Mouse (Mus musculus): Measurements from ENCODE around the gene Bcan. TPM values are rescaled to one million over a fixed set of nuclear protein-coding genes. Genes with fewer than 3 reads are reported as not detected.
A peak's percentile ranks its signal among the peaks of the same experiment; 100 is the strongest.

Gene Bcan
- polyA plus RNA-seq, 1 experiment, result 1.1 TPM

DNA sequence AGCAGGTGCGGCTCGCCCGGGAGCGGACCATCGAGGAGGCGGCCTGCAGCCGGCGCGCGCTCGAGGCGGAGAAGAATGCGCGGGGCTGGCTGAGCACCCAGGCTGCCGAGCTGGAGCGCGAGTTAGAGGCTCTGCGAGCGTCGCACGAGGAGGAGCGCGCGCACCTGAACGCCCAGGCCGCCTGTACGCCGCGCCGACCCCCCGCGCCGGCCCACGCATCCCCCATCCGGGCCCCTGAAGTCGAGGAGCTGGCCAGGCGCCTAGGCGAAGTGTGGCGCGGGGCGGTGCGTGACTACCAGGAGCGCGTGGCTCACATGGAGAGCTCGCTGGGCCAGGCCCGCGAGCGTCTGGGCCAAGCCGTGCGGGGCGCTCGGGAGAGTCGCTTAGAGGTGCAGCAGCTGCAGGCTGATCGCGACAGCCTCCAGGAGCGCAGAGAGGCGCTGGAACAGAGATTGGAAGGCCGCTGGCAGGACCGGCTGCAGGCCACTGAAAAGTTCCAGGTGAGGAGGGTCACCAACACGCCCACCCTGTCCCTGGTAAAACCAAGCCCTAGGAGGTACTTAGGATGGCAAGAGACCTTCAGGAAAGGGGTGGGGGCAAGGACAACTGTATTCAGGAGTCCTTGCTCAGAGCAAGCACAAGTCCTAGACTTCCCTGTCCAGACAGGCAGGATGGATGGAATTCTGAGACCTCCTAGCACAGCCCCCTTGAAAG is 28.4 kb downstream of the Bcan start:
- Histone ChIP-seq H3K4me1 (ENCODE audit: control insufficient read depth, insufficient read depth, low read length) (peaks cover 1% of the 10 kb centered on the region), H3K9me3 (replicated peaks; ENCODE audit: control insufficient read depth, insufficient read depth, low read length, poor library complexity, severe bottlenecking) (no peaks in the 10 kb centered on the region), H3K27ac (ENCODE audit: insufficient read depth, low read length) (no peak overlapping the region), H3K4me3 (ENCODE audit: low read depth, low read length) (peak overlapping the region; percentile 70), H3K36me3 (ENCODE audit: control insufficient read depth, insufficient read depth, low read length, poor library complexity, severe bottlenecking) (no peaks in the 10 kb centered on the region), H3K27me3 (ENCODE audit: control insufficient read depth, insufficient read depth, low read length, poor library complexity, severe bottlenecking) (peaks cover 10% of the 10 kb centered on the region), H3K9ac (ENCODE audit: low read depth, poor library complexity, severe bottlenecking) (peak overlapping the region; percentile 51)
- TF ChIP-seq CTCF (IDR thresholded peaks at IDR 0.05; ENCODE audit: low read depth, low read length) (no peak), POLR2A (IDR thresholded peaks at IDR 0.05; ENCODE audit: insufficient read depth, low read length) (no peak), EP300 (IDR thresholded peaks at IDR 0.05; ENCODE audit: insufficient read depth, low read depth, low read length) (no peak)

DNA sequence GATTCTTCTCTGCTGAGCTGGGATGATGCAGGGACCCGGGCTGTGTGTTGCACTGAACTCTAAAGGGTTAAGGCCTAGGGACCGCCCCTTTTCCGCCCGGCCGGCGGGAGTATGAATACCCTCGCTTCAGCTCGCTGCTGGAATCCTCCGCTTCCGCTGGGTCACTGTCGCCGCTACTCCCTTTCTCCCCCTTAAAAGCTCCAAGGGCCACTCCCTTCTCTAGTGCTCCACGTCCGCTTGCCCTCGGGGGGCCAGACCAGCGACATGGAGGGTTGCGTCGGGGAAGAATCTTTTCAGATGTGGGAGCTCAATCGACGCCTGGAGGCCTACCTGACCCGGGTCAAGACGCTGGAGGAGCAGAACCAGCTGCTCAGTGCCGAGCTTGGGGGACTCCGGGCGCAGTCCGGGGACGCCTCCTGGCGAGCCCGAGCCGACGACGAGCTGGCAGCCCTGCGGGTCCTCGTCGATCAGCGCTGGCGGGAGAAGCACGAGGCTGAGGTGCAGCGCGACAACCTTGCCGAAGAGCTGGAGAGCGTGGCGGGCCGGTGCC is 29.0 kb downstream of the Bcan start, which contains the start of gene Nes:
Nes (plus strand) TSS at position 140 of the 550 bp plus-strand sequence.
- H3K9ac ChIP-seq (ENCODE audit: low read depth, poor library complexity, severe bottlenecking), result peak within 1 kb of the TSS; percentile 51
- H3K9me3 ChIP-seq (replicated peaks; ENCODE audit: control insufficient read depth, insufficient read depth, low read length, poor library complexity, severe bottlenecking), result no peaks in the 10 kb centered on the region
- H3K36me3 ChIP-seq (ENCODE audit: control insufficient read depth, insufficient read depth, low read length, poor library complexity, severe bottlenecking), result no peaks in the 10 kb centered on the region
- no peak within 1 kb of the TSS for H3K27ac ChIP-seq (ENCODE audit: insufficient read depth, low read length)
- TF ChIP-seq EP300 (IDR thresholded peaks at IDR 0.05; ENCODE audit: insufficient read depth, low read depth, low read length), result peak; percentile 50
- TF ChIP-seq POLR2A (IDR thresholded peaks at IDR 0.05; ENCODE audit: insufficient read depth, low read length), result peak; percentile 9
- no peak for TF ChIP-seq CTCF (IDR thresholded peaks at IDR 0.05; ENCODE audit: low read depth, low read length)
- peak within 1 kb of the TSS; percentile 84 for H3K4me3 ChIP-seq (ENCODE audit: low read depth, low read length)
- H3K4me1 ChIP-seq (ENCODE audit: control insufficient read depth, insufficient read depth, low read length), result peaks cover 1% of the 10 kb centered on the region
- peaks cover 10% of the 10 kb centered on the region for H3K27me3 ChIP-seq (ENCODE audit: control insufficient read depth, insufficient read depth, low read length, poor library complexity, severe bottlenecking)

DNA sequence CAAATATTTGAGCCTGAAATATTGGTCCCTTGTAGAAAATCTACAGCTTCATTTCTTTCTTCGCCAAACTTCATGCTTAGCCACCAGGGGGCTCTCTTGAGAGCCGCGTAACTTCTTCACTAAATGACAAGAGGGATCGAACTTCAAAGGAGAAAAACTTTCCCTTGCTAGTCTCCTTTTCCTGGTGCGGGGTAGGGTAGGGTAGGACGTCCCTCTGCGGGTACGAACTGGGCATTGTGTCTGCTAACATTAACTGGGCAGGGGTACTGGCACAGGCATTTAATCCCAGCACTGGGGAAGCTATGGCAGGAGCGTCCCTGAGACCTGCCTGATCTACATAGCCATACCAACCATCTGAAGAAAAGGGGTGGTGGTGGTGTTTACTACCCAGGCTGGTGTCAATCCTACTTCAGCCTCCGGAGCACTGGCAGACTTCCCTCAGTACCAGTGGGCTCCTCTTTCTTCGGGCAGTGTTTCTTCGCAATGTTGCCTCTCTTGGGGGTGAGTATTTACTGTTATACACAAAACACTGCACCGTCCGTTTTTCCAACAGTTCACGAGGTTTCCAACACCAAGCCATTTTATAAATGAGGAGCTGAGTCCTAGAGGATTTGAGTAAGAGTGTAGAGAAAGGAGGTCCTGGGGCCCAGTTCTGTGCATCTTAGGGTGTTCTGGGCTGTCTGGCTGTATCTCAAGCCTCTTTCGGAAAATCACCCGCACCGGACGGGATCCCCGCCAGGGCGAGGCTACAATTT is 29.7 kb downstream of the Bcan start:
- Histone ChIP-seq H3K27ac (ENCODE audit: insufficient read depth, low read length) (no peak overlapping the region), H3K9ac (ENCODE audit: low read depth, poor library complexity, severe bottlenecking) (peak overlapping the region; percentile 51; the same call in 1 of the 2 replicates), H3K4me1 (ENCODE audit: control insufficient read depth, insufficient read depth, low read length) (peaks cover 1% of the 10 kb centered on the region), H3K27me3 (ENCODE audit: control insufficient read depth, insufficient read depth, low read length, poor library complexity, severe bottlenecking) (peaks cover 10% of the 10 kb centered on the region), H3K4me3 (ENCODE audit: low read depth, low read length) (peak overlapping the region; percentile 84), H3K9me3 (replicated peaks; ENCODE audit: control insufficient read depth, insufficient read depth, low read length, poor library complexity, severe bottlenecking) (no peaks in the 10 kb centered on the region), H3K36me3 (ENCODE audit: control insufficient read depth, insufficient read depth, low read length, poor library complexity, severe bottlenecking) (no peaks in the 10 kb centered on the region)
- TF ChIP-seq POLR2A (IDR thresholded peaks at IDR 0.05; ENCODE audit: insufficient read depth, low read length), result no peak
- no peak for TF ChIP-seq EP300 (IDR thresholded peaks at IDR 0.05; ENCODE audit: insufficient read depth, low read depth, low read length)
- no peak for TF ChIP-seq CTCF (IDR thresholded peaks at IDR 0.05; ENCODE audit: low read depth, low read length)

DNA sequence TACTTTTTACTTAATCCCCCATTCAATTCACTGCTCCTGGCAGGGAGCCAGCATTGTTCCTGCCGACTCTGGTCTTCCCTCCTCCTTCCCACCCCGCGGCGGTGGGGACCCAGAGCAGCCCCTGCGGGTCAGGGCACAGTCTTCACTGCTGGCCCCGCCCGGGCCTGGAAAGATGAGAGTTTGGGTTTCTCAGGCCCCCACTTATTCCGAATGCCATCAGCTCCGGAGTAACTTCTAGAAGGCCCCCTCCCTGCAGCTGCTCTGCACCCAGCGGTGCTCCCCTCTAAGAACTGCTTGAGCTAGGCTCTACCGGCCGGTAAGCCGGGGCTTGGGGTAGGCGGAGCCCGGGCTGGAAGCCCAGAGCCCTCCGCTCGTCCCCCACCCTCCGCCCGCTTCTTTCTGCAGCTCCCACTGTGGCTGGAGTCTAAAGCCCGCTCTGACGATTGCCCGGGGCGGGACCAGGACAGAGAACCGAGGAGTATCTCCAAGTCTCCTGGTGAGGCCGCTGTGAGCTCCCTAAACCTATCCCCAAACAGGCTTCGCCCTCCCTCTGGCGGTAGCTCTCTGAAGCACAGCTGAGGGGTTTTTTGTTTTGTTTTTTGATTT is 39.3 kb downstream of the Bcan start:
- Histone ChIP-seq H3K4me1 (ENCODE audit: control insufficient read depth, insufficient read depth, low read length) (no peaks in the 10 kb centered on the region), H3K27me3 (ENCODE audit: control insufficient read depth, insufficient read depth, low read length, poor library complexity, severe bottlenecking) (0 out of 2 replicates have a peak, but pooled peaks cover 2% of the 10 kb centered on the region), H3K4me3 (ENCODE audit: low read depth, low read length) (peak overlapping the region; percentile 41), H3K9ac (ENCODE audit: low read depth, poor library complexity, severe bottlenecking) (peak overlapping the region; percentile 27; the same call in 1 of the 2 replicates), H3K9me3 (replicated peaks; ENCODE audit: control insufficient read depth, insufficient read depth, low read length, poor library complexity, severe bottlenecking) (no peaks in the 10 kb centered on the region), H3K27ac (ENCODE audit: insufficient read depth, low read length) (no peak overlapping the region), H3K36me3 (ENCODE audit: control insufficient read depth, insufficient read depth, low read length, poor library complexity, severe bottlenecking) (no peaks in the 10 kb centered on the region)
- TF ChIP-seq EP300 (IDR thresholded peaks at IDR 0.05; ENCODE audit: insufficient read depth, low read depth, low read length) (peak; percentile 26; the same call in 1 of the 2 replicates), POLR2A (IDR thresholded peaks at IDR 0.05; ENCODE audit: insufficient read depth, low read length) (no peak), CTCF (IDR thresholded peaks at IDR 0.05; ENCODE audit: low read depth, low read length) (peak; percentile 95)

DNA sequence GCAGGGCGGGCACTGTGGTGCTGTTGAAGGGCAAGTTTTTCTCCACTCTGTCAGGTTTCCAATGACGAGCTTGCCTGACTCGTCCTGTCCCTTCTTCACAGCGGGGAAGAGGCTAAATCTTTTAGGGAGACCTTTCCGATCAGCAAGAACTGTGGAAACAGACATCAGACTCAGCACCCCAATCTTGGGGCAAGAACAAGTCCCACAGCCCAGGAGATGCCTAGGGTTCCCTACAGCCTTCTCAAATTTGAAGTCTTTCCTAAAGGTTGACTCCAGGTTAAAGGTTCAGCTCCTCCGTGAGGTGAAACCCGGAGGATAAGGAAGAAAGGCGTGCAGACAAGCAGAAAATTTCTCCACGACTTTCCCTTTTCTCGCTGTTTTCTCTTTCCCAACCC is 39.8 kb downstream of the Bcan start:
- Histone ChIP-seq H3K36me3 (ENCODE audit: control insufficient read depth, insufficient read depth, low read length, poor library complexity, severe bottlenecking) (no peaks in the 10 kb centered on the region), H3K9ac (ENCODE audit: low read depth, poor library complexity, severe bottlenecking) (peak overlapping the region; percentile 27; the same call in 1 of the 2 replicates), H3K4me1 (ENCODE audit: control insufficient read depth, insufficient read depth, low read length) (no peaks in the 10 kb centered on the region), H3K27ac (ENCODE audit: insufficient read depth, low read length) (no peak overlapping the region), H3K27me3 (ENCODE audit: control insufficient read depth, insufficient read depth, low read length, poor library complexity, severe bottlenecking) (0 out of 2 replicates have a peak, but pooled peaks cover 2% of the 10 kb centered on the region), H3K4me3 (ENCODE audit: low read depth, low read length) (peak overlapping the region; percentile 41), H3K9me3 (replicated peaks; ENCODE audit: control insufficient read depth, insufficient read depth, low read length, poor library complexity, severe bottlenecking) (no peaks in the 10 kb centered on the region)
- no peak for TF ChIP-seq EP300 (IDR thresholded peaks at IDR 0.05; ENCODE audit: insufficient read depth, low read depth, low read length)
- TF ChIP-seq POLR2A (IDR thresholded peaks at IDR 0.05; ENCODE audit: insufficient read depth, low read length), result no peak
- TF ChIP-seq CTCF (IDR thresholded peaks at IDR 0.05; ENCODE audit: low read depth, low read length), result no peak
